Mouse (Mus musculus): ENCODE measurements around the gene Eml4. TPM values are rescaled to one million over a fixed set of nuclear protein-coding genes. Genes with fewer than 3 reads are reported as not detected.

The Eml4 gene
- total RNA-seq, 4 experiments from 2014 or later = 1.2 to 1.9 (median 1.6) TPM

DNA sequence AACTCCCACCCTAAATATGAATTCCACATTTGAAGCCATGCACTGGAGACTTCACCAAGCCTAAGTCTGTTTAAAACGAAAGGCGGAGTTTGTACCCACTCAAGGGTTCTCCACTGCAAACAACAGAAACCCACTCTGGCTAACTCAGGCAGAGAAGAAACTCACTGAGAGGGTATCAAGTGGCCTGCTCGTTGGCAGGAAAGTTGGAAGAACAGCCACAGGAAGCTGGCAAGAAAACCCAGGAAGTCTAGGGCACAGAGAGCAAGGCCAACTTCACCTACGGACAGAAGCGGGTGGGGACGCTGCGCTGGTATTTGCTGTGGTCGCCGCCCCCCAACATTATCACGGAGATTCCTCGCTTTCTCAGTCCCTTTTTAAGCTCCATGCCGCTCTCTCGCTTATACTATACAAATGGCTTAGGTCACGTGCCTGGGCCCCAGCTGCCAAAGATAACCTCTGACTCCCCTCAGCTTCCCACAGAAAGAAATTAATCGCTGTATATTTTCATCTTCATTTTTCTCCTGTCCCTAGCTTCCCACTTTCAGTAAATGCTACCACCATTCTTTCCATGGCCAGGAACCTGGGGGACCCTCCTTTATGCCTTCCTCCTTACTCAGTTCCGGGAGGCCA lies 9.7 kb upstream of the Eml4 start:
- DNase-seq (ENCODE audit: low spot score in 2 of 2) = no peak

DNA sequence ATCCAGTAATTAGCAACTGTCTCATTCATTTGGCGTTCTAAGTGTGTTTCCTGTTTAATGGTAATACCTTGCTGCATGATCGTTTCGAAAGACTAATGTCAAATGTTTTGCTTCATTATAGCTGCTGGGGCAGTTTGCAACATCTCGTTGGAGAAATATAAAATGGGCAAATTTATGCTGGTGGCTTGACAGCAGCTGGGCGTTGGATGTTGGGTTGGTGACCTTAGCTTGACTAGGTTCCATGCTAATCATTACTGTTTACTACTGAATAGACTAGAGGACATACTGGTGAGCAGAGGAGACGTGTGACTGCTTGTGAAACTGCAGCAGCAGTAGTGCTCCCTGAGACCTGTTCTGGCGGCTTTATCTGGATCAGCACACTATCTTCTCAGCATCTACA lies 6.5 kb upstream of the Eml4 start:
- no peak for DNase-seq (ENCODE audit: low spot score in 2 of 2)

DNA sequence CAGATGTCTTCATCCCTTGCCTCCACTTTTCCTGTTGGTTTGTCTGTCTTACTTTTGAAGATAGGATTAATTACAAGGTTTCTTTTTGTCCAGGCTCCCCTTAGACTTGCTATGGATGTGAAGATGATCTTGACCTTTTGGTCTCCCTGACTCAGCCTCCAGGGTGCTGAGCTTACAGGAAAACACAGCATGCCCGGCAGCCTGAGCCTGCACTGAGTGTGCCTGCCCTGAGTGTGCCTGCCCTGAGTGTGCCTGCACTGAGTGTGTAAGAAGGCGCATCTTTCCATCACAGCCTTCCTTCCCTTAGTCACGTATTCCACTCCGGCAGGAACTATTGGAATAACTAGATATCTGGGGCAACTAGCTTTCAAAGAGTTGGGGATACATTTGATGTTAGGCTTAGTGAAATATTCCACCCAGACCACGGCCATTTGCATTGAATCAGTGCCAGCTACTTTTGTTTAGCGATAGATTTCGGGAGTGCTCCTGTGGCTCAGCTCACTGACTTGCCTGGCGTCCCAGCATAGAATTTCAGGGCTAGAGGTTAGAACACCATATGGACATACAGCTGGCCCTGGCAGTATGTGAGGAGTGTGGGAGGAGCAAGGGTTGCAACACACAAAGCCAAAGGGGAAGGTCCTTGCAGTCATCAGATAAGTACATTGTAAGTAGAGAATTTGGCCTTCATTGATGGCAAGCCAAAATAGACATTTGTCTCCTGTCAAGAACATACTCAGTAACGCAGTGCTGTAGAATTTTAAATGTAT lies 2.5 kb upstream of the Eml4 start:
- DNase-seq (ENCODE audit: low spot score in 2 of 2) = no peak

DNA sequence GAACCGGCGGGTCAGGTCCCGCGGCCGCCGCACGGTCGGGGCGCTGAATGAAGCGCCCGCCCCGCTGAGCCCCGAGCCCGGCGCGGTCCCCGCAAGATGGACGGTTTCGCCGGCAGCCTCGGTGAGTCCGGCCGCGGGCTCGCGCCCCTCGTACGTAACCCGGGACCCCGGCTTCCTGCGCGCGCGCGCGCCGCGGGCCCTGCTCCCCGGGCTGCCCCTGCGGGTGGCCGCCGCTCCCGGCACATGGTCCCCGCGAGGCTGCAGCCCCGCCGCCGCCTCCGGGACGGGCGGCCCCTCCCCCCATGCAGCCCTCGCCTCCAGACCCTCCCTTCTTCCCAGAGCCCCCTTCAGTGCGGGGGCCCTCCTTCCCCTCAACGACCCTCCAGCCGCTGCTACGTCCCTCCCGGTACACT lies 394 bp downstream of the Eml4 start:
- DNase-seq (ENCODE audit: low spot score in 2 of 2) = no peak

DNA sequence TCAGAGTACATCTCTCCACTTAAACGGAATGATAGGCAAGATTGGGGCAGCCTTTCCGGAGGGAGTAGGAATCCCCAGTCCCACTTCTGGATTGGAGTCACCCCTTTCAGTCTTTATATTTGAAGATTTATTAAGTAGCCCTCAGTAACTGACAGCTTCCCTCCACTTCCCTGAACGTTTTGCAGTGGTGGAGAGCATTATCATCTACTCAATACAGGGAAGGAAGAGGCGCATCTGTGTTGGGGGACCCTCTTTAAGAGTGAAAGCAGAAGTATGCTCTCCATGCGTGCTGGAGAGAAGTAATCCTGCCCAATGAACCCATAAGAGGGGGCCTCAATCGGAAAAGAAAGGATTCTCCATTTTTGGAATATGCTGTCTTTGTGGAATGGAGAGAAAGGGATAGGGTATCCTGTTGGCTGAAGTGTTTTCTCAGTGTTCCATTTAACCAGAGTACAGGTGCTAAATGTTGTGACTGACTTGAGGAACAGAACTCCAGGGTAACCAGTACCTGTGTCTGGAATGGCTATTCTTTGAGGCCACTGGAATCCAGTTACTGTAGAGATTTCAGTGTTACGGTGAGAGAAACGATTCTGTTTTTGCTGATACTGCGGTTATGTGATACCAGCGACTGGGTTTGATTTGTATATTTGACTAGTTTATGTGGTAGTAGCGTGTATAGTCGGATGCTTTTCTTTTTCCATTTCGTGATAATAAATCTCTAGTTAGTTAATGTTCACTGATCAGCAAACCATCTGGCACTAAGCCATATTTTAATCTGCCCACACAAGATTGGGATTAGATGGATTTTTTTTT lies 1.1 kb downstream of the Eml4 start:
- DNase-seq (ENCODE audit: low spot score in 2 of 2) = no peak

DNA sequence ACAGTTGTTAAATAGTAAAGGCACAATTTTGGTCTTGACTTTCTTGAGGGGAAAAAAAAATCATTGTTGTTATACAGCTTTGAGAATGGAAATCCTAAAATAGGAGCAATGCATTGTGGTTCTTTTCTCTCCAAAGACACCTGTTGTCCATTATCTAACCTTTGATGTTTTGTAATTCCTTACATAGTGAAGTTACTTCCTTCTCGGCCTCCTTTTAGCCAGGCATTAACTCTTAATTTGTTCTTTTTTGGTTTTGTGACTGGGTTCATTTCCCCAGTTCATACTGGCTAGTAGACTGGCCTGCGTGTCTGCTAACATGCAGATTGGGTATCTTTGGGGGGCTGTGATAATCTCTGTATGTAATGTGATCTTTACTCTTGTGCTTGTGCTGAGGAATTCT lies 1.7 kb downstream of the Eml4 start:
- DNase-seq (ENCODE audit: low spot score in 2 of 2) = no peak

DNA sequence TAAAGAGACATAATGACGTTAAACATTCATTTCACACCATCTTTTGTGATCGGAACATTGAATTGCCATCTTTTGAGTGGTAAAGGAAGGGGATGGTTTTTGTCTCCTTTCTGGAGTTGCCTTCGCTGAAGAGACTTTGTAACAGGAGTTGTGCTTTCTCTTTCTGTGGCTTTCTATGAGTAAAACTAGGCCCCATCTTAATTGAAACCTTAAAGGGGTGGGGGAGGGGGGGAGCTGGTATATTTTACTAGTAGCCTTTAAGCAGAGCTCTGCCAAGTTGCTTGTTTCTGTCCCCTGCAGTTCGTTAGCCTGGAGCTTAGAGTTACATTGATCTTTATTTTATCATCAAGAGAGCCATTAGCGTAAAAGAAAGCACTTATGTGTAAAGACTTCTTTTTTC lies 2.3 kb downstream of the Eml4 start:
- no peak for DNase-seq (ENCODE audit: low spot score in 2 of 2)

DNA sequence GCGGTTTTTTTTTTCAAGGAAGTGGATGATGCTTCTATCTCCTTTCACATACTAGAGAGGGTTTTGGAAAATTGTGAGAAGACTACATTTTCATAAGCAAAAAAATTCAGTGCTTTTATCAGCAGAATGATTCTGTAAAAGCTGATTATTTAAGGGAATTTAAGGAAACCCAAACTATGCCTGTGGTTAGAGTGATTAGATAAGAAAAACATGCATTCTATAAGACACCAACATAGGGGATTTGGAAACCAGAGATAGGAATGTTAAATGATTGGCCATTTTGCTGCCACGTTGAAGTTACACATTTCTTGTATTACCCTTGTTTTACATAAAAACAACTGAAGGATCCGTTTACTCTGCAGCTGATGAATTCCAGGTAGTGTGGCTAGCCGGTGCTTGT lies 2.7 kb downstream of the Eml4 start:
- no peak for DNase-seq (ENCODE audit: low spot score in 2 of 2)

DNA sequence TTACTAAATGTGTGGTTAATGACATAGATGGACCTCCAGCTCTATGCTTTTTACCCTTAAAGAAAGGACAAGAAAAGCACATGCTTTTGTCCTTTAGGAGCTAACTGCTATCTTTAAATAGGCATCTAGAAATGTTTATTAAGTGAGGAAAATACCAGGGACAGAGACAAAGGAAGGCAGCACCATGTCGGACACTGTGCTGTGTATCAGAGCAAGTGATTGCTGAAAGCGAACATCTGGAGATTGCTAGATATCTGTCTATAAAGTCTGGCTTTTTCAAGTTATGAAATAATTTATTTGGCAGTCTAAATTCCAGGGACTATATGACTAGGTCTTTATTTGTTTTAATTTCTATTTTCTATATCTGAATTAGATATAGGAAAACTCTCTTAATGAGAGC lies 4.8 kb downstream of the Eml4 start:
- DNase-seq (ENCODE audit: low spot score in 2 of 2) = no peak

DNA sequence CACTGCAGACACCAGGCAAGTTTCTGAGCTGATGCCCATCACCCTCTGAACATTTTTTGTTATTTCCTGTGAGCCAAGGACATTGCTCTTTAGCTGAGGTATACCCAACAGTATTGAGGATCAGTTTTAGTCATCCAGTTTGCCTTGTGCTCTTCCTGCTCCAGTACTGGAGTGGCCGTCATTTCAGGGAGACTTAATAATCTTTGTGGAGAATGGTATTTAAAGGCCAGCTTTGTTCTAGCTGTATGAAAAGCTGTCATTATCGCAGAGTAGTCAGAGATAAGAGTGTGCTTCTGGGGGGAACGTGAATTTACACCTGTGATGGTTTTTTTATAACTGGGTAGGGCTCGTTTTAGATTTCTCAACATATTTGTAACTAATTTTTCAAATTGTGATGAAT lies 9.2 kb downstream of the Eml4 start:
- no peak for DNase-seq (ENCODE audit: low spot score in 2 of 2)

DNA sequence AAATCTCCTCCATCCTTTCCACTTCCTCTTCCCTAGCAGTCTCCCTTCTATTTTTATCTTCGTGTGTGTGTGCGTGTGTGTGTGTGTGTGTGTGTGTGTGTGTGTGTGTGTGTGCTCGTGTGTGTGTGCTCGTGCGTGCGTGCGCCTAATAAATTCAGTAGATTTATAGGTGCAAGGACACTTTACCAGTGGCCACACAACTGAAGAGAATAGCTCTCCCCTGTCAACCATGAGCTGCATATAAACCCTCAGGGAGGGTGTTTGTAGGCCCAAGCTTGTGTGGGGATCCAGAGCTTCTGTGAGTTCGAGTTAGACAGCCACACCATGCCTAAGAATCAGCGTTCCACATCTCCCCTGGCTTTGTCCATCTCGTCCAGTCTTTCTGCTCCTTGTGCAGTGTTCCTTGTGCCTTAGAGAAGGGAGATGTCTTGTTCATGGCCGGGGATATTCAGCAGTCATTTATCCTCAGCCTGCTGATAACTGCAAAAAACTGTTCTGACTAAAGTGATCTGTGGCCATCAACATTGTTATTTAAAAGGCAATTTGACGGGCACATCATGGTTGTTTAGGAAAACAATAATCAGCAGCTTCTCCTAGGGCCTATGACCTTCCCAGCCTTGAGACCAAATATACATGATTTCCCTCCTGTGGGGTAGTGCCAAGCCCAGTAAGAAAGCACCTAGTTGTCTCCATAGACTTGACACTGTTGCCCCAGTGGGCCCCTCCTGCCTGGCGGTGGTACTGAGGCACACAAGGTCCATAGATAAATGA lies 10.2 kb downstream of the Eml4 start:
- DNase-seq (ENCODE audit: low spot score in 2 of 2) = no peak

DNA sequence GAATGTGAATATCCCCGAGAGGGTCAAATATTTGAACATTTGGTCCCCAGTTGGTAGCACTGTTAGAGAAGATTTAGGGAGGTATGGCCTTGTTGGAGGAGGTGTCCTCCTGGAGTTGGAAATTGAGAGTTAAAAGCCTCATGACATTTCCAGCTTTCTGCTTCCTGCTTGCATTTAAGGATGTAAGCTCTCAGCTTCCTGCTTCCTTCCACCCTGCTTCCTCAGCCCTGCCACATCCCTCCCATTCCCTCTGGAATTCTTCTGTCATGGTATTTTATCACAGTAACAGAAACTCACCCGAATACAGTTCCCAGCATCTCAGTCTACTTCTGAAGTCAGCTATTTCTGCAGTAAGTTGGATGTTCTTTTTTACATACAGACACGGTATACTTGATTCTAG lies 12.3 kb downstream of the Eml4 start:
- DNase-seq (ENCODE audit: low spot score in 2 of 2) = no peak

DNA sequence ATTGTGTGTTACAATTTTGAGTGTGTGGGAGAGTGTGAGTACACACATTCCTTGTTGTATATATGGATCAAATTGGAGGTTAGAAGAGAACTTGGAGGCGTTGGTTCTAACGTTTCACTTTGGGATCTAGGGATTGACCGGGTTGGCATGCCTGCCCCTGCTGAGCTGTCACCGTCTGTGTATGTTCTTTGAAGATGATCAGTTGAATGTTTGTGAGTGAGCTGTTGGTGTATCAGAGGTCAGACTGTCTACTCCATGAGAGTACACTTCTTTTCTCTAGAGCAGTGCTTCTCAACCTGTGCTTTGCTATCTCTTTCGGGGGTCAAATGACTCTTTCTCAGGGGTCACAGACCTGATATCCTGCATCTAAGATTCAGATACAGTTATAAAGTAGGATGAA lies 13.6 kb downstream of the Eml4 start:
- DNase-seq (ENCODE audit: low spot score in 2 of 2) = no peak

DNA sequence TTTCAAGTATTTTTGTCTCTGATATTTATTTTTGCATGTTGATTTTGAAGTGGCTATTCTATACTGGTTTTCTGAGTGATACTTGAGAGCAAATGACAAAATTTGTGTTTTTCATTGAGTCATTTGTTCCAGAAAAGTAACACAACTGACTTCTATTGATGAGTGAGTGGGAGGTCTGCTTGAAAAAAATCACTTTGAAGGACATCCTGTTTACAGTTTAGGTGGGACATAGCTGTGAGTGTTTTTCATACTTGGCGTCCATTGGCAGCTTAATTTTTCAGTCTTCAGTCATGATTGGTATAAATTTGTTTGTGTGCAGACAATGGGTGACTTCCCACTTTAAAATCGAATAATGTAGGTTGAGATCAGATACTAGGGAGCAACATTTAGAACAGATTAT lies 14.4 kb downstream of the Eml4 start:
- DNase-seq (ENCODE audit: low spot score in 2 of 2) = no peak

DNA sequence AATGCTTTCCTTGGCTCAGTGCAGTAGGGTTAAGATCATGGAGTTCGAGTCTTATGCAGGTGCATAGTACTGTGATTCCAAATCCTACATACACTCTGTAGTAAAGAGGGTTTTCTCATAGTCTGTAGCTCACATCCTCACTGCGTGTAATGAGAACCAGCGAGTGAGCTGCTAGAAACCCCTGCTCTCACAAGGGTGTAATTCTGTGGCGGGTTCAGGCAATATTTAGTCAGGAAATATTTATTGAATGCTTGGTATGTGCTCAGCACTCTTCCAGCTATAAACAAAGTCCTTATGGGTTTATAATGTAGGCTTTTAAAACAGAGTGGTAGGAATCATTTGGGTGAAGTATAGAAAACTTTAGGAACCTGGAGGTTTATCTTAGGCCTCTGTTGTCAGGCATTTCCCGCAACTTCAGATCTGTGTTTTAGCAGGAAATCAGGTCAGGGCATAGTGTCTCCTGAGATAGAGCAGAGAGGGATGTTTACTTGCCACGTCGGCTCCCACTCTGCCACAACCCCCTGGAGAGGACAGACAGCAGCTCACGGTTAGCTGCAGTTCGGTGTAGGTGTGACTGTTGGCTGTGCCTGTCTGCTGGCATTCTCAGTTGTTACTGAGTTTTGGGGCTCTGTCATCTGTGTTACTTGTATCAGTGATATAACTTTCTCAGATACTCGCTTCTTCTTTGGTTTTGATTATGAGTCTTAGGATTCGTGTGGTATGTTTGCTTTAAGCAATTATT lies 15.1 kb downstream of the Eml4 start:
- DNase-seq (ENCODE audit: low spot score in 2 of 2) = no peak

DNA sequence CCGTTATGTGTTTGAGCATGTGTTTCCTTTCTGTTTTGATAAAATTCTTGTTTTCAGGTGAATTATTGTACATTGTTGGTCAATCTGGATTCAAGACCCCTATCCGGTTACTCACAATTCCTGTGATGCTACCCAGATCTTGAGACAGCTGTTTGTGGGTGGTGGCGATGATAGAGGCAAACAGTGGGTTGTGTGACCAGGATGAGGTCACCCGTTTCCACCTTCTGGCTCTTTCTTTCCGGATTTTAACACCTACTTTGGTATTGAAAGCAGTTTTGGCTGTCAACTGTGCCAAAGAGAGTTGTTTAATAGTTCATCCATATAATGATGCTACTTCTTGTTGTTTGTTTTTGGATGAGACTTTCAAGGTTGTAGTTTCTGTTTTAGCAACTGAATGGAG lies 16.7 kb downstream of the Eml4 start:
- DNase-seq (ENCODE audit: low spot score in 2 of 2) = no peak

DNA sequence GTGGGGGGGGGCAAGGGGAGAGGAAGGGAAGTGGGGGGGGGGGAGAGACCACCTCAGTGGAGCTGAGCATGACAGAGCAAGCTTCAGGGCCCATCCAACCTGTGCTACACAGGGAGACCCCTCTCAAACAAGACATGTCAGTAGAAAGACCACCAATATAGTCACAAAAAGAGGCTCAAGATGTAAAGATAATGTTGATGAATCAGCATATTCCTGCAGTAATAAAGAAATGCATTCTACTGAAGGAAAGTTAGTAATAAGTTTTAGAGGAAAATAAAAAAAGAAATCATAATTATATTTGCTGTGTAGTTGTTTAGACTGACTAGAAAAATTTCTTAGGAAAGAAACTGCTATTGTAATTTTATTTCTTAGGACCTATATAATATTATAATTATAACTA lies 23.4 kb downstream of the Eml4 start:
- no peak for DNase-seq (ENCODE audit: low spot score in 2 of 2)

DNA sequence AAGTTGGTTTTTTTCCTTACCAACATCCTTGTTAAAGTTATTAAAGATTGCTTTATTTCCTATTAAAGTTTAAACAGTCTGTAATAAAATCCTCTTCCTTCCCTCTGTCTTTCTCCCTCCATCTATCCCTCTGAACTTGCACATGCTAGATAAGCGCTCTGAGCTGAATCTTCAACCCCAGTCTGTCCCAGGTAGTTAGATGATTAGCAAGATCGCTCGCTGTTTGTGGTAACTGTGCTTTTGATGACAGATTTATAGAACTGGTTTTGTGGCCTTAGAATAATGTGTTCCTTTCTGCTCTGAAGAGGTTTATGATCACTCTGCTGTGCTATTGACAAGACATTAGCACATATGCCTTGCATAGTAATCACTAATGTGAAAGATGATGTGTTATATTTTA lies 25.1 kb downstream of the Eml4 start:
- DNase-seq (ENCODE audit: low spot score in 2 of 2) = no peak

DNA sequence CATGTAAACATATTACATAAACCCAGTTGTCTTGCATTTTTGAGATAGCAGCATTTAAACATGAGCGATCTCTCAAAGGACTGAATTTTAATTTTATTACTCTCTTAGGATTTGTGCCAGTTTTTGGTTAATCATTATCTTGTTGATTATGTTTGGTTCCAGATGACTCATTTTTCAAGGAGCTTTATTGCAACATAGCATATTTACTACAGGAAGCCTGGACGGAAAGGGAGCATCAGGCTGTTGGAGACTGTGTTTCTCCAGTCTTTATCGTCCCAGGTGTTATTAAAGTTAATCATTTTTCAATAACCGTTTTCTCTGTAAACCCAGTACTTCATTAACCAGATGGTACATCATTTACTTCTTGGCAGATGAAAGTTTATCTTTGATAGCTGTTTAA lies 26.1 kb downstream of the Eml4 start:
- DNase-seq (ENCODE audit: low spot score in 2 of 2) = no peak

DNA sequence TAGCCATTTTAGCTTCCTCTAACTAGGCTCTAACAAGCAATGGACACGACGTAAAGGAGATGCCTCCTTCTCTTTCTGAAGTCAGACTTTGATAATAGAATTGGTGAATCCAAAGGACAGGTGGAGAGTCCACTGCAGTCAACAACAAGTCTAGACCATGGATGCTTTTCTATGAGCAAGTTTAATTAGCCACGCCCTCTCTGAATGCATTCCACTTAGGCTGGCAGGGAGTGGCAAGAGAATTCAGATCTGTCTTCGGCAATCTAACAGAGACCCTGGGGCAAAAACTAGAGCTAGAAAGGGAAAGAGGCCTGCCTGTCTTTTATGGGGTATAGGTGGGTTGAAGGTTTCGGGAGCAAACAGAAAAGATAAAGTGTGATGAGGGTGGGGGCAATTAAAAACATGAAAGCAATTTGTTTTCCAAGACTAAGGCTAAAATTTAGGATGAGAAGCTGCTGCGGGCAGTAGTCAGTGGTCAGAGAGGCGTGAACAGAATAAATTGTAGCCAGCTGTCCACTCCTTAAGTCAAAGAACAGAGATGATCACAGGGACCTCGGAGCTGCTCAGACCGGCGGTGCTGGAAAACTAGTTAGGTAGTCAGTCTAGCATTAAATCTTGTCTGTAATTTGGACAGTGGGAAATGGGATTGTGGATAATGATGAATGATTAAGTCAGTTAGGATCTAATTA lies 27.2 kb downstream of the Eml4 start:
- no peak for DNase-seq (ENCODE audit: low spot score in 2 of 2)

DNA sequence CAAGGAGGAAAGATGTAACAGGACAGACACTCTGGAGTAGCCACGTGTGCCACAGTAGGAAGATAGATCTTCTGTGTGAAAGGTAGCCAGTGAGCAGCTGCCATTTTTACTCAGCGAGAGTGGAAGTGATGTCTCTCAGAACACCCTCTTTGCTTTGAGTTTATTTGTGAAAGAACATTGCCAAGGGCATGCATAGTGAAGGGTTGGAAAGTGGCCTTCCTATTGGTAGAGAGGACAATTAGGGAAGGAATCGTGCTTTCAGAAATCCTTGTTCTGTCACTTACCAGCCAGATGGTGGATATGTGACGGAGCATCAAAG lies 27.7 kb downstream of the Eml4 start:
- DNase-seq (ENCODE audit: low spot score in 2 of 2) = no peak

Measured in gastrocnemius, adult 8-10 months (tissue).